Mouse (Mus musculus): Measurements from ENCODE around the gene Dnah14.
"Not testable (repeated sequence)": the region's sequence is repeated elsewhere in the genome, so short reads cannot be mapped to it uniquely, and the experiment has no call there.

Dnah14 gene

GRCm38 (mm10) chr1:181611118-181611517 is 34.8 kb downstream of the Dnah14 start:
- no peak for DNase-seq

DNA sequence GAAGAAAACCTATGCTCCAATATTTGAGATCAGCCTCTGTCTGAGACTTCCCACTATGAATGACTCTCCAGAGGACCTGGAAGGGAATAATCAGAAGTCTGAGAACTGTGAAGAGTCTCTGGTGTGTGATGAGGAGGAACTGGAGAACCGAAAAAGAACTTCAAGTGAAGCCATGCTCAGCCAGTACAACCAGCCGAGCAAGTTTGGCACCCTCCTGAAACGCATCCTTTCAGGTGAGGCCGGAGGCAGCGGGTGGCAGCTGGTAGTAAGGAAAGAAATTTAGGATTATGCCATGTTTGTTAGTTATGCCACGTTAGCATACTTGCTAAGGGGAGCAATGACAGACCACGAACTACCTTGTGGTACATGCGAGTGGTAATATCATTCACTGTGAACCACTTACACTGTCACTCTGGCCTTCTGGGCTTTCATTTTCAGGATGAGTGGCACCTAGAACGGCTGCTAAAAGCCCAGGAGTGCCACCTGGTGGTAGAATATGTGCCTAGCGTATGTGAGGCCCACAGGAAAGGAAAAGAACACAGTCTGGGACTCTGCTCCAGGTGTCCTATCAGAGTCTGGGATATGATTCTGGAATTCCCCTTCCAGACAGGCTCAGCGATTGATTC is 39.6 kb downstream of the Dnah14 start:
- peak; percentile 78 for DNase-seq

GRCm38 (mm10) chr1:181617332-181617731 is 41.0 kb downstream of the Dnah14 start:
- peak; percentile 2 for DNase-seq

GRCm38 (mm10) chr1:181623149-181623680 is 46.9 kb downstream of the Dnah14 start:
- no peak for DNase-seq

DNA sequence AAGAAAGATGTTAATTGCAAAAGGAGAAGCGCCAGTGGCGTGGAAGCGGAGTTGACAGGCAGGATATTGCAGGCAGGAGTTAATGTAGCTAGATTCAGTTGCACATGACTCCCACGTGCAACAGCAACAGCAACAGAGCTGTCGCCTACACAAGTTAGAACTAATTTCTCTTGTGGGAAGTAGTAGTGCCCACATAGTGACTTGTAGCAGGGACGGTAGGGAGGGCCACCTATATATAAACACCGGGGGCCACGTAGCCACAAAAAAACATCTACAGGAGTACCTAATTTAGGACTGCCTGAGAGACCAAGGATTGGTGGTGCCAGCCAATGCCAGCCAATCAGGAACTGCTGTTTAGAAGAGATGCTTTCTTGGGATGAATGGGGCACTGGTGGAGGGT is 48.5 kb downstream of the Dnah14 start:
- DNase-seq = no peak

- no peak for DNase-seq
These were observed 51.9 kb downstream of the Dnah14 start for GRCm38 (mm10) chr1:181628276-181628675.

GRCm38 (mm10) chr1:181631371-181631770 is 55.0 kb downstream of the Dnah14 start:
- no peak for DNase-seq

DNA sequence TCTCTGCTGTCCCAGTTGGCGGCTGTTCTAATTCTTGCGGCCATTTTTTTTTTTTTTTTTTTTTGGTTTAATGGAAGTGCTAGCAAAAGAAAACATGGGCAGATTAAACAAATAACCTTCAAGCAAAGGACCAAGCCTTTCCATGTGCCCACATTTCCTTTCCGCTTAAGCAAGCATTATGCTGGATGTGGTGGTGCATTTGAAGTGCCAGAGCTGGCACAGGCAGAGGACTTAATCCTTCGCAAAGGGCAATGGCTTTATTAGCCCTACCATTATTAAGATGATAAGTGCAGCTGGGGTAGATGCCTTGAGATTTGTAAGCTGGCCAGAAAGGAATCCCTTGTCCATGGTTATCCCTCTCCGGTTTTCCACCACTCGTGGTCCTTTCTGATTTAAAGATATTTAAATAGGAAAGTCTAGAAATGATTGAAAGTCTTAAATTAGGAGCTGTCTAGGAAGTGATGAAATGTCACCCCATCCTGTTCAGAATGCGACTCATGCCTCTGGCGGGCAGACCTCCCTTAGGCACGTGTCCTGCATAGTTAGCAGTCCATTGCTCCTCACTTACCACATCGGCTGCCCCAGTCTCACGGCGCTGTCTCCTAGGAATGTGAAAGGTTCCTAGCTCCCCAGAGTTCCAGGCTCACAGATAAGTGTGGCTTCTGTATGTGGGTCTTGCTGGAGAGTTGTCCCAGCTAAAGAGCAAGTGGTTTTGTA is 61.8 kb downstream of the Dnah14 start:
- no peak for DNase-seq

DNA sequence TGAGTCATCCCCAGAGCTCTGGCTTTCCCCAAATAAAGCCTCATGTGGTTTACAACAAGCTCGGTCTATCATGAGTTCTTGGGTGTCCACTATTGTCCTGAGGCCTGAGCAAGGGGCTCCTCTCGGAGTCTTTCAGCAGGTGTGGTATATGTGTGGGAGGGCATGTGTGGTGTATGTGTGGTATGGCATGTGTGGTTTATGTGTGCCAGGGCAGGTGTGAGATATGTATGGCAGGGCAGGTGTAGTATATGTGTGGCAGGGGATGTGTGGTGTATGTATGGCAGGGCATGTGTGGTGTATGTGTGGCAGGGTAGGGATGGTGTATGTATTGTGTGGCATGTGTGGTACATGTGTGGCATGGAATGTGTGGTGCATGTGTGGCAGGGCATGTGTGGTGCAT is 64.0 kb downstream of the Dnah14 start:
- no peak for DNase-seq

- no peak for DNase-seq
These were observed 71.1 kb downstream of the Dnah14 start for GRCm38 (mm10) chr1:181647467-181647866.

DNA sequence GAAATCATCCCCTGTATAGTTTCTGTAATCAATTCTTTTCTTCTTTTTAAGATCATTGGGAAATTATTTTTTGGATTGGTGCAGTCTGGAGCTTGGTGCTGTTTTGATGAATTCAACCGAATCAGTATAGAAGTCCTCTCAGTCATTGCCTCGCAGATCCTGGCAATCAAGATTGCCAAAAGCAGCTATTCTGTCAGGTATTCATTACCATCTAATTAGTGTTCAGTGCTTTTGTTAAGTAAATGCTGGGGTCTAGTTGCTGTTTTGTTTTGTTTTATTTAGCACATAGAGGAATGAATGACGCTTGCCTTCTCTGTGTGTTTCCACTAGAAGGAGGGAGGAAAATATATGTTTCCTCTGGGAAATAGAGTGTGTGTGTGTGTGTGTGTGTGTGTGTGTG is 77.1 kb downstream of the Dnah14 start:
- no peak for DNase-seq

GRCm38 (mm10) chr1:181656421-181656820 is 80.1 kb downstream of the Dnah14 start:
- no peak for DNase-seq

DNA sequence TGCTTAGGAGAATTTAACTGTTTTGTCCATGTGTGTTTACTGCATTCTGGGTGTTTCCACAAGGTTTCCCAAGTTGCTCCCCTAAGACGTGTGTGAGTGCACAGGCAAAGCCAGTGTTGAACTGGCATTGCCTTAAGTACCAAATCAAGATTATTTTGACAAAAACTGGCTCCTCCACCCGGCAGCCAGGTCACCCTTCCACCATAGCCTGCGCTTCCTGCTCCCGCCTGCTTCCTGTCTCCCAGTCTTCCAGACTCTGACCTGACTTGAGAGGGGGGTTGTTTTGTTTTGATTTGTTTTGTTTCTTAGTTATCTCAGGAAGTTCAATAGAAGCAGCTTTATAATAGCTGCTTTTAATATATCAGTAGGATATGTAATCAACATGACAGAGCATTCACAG is 90.4 kb downstream of the Dnah14 start:
- peak; percentile 6 for DNase-seq

GRCm38 (mm10) chr1:181694729-181695498 is 118.6 kb downstream of the Dnah14 start:
- DNase-seq = no peak

DNA sequence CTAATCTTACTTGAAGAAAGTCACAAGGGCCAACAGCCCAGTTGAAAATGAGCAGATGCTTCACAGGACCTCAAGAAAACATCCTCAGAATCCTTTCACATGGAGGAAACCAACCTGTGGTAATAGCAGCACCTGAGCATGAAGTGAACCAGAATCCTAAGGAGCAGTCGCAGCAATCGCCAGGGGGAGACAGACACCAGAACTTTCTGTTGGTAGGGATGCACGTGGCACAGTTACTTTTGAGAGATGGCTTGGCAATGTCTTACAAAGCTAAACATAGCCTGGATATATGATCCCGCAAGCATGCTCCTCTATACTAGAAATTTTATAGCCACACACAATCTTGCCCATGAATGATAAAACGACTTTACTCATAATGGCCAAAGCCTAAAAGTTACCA is 152.3 kb downstream of the Dnah14 start:
- DNase-seq = peak; percentile 31

- DNase-seq = no peak
These were observed 157.2 kb downstream of the Dnah14 start for GRCm38 (mm10) chr1:181733517-181733916.

DNA sequence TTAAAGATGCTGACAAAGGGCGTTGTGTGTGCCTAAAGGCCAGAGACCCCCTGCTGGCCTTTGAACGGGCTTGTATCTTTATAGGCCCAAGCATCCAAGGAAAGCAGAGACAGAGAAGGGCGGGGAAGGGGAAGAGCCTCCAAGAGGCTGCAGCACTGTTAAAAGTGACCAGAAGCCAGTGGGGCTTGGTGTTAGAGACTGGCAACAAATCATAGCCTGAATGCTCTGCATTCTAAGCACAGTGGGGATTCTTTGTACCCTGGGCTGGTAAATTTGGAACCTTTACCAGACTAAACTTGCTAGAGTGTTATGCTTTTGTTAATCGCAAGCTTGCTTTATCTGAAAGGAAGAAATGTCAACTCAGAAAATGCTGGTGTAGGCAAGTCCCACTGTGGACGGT is 163.9 kb downstream of the Dnah14 start:
- no peak for DNase-seq

DNA sequence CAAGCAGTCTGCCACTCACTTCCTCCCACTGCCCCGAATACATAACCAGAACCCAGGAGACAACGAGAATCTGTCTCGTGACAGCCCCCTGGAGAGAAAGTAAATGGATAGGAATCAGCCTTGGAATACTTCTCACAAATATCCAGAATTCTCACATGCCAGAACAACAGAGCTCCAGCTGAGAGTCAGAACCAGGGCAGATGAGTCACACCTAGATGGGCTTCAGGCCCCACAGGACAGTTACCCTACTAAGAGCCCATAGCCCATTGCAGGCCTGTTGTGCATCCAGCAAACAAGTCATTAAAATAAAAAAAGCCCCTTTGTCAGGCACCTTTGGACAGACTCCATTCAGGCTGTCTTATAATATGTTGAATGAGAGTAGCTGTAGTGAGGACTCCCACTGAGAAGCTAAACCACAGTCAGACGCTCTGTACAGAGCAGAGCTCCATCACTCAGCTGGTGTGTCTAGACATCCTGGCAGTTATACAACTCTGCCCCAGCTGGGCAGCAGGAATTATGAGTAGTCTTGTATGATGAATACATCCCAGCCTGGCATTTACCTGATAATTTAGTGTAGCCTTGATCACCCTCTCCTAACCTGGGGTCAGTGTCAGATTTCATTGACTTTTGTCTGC is 166.0 kb downstream of the Dnah14 start:
- no peak for DNase-seq

DNA sequence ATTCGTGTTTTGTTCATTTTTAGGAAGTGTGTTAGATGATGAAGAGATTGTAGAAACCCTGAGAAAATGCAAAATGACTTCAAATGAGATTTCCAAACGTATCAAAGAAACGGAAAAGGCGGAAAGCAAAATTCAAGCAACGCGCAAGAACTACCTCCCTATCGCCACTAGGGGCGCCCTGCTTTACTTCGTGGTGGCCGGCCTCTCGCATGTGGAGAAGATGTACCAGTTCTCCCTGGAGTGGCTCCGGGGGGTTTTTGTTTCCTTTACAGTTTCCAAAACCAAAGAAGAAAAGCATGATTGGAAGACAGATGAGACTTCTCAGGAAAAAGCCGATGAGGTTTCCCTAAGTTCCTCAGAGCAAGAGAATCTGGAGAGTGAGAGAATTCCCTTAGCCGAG is 193.0 kb downstream of the Dnah14 start:
- no peak for DNase-seq

DNA sequence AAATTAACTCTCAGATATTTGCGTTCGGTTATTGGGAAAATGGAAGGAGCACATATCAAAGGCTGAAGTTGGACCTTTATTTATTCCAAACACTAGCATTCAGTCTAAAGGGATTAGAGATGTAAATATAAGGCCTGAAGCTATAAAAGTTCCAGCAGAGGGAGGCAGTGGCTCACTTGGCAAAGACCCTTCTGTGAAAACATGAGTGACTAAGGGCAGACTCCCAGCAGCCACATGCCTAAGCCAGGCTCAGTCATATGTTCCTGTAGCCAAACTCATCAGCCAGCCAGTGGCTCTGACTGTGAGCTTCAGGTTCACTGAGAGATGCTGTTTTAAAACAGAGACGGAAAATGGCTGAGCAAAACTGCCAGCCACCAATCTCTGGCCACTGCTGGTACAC is 195.5 kb downstream of the Dnah14 start:
- DNase-seq = no peak

DNA sequence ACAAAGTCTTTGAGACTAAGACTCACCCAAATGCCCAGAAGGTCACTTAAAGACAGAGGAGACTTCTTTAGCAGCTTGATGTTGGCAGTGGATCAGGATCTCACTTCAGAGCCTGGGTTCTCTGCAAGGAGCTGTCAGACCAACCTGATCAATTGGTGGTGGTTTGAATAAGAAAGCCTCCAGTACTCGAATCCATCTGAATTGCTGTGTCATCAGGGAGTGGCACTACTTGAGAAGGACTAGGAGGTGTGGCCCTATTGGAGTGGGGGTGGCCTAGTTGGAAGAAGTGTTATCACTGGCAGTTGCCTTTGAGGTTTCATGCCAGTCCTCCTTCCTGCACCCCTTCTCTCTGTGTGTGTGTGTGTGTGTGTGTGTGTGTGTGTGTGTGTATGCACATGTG is 200.2 kb downstream of the Dnah14 start:
- DNase-seq = no peak

DNA sequence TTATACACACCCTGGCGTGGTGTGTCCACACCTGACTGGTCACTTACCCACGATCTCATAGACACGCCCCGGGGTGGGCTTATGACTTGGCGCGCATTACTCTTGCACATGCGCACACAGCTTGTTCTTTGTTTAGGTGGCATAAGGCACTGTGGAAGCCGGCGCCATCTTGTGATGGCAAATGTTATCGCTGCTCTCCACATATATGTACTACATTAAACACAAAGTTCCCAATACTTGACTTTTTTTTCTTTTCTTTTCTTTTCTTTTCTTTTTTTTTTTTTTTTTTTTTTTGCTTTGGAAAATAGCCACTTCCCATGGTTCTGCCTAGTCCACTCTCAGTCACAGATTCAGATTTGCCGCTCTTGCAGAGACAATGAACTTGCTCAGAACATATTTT is 206.2 kb downstream of the Dnah14 start:
- not testable (repeated sequence) for DNase-seq

DNA sequence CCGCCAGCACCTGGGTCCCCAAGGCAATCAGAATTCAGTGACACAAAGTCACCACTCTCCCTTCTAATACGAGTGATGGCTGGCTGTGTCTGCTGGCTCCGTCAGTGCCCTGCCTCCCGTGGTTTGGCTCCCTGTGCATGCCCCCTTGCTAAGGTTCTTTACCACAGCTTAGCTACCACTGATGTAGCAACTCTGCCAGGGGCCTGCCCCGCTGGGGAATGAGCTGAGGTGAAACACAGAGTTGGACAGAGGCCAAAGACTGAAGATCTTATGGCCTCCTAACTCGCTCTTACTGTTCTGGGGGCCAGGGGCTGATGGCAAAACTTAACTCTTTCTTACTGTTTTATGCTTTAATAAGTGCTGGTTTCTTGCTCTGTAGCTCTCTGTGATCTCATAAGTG is 213.6 kb downstream of the Dnah14 start:
- no peak for DNase-seq
